Mouse (Mus musculus) neural tube, embryonic 10.5 days (tissue): ENCODE results near the gene Grm4.

Experiments
- DNase-seq: peaks from one replicate; pipeline ENCODE4 v3.0.0-alpha.2; 2017; ENCODE audit warnings: low spot score; ENCODE audit errors: extremely low spot score

Grm4 gene

GRCm38 (mm10) chr17:27551393-27551940, 30.3 kb upstream of the Grm4 start:
- DNase-seq, result no peak

- DNase-seq, result peak; percentile 26
These were observed 28.0 kb upstream of the Grm4 start for GRCm38 (mm10) chr17:27549234-27549633.

- no peak for DNase-seq
These were observed 26.2 kb upstream of the Grm4 start for GRCm38 (mm10) chr17:27547253-27547868.

- DNase-seq, result no peak
These were observed 25.4 kb upstream of the Grm4 start for GRCm38 (mm10) chr17:27546574-27547085.

GRCm38 (mm10) chr17:27545991-27546390, 24.8 kb upstream of the Grm4 start:
- DNase-seq, result peak; percentile 22

GRCm38 (mm10) chr17:27544551-27544950, 23.3 kb upstream of the Grm4 start:
- DNase-seq, result no peak

GRCm38 (mm10) chr17:27541984-27542383, 20.8 kb upstream of the Grm4 start:
- no peak for DNase-seq

- no peak for DNase-seq
These were observed 20.1 kb upstream of the Grm4 start for GRCm38 (mm10) chr17:27541261-27541660.

- peak; percentile 97 for DNase-seq
These were observed 13.5 kb upstream of the Grm4 start for GRCm38 (mm10) chr17:27534718-27535117.

- no peak for DNase-seq
These were observed 12.2 kb upstream of the Grm4 start for GRCm38 (mm10) chr17:27533354-27533753.

- DNase-seq, result no peak
These were observed 10.9 kb upstream of the Grm4 start for GRCm38 (mm10) chr17:27532095-27532494.

- DNase-seq, result no peak
These were observed 7.6 kb upstream of the Grm4 start for GRCm38 (mm10) chr17:27528767-27529166.

- DNase-seq, result no peak
These were observed 6.8 kb upstream of the Grm4 start for GRCm38 (mm10) chr17:27528030-27528429.

- no peak for DNase-seq
These were observed 6.0 kb upstream of the Grm4 start for GRCm38 (mm10) chr17:27527188-27527587.

GRCm38 (mm10) chr17:27523121-27523520, 1.9 kb upstream of the Grm4 start:
- DNase-seq, result no peak

GRCm38 (mm10) chr17:27520557-27520956, 646 bp downstream of the Grm4 start:
- peak; percentile 81 for DNase-seq

- DNase-seq, result peak; percentile 48
These were observed 2.3 kb downstream of the Grm4 start for GRCm38 (mm10) chr17:27518700-27519595.

GRCm38 (mm10) chr17:27518296-27518695, 2.9 kb downstream of the Grm4 start:
- no peak for DNase-seq

GRCm38 (mm10) chr17:27513916-27514762, 7.1 kb downstream of the Grm4 start:
- no peak for DNase-seq

- no peak for DNase-seq
These were observed 7.8 kb downstream of the Grm4 start for GRCm38 (mm10) chr17:27513279-27513915.
